Mouse (Mus musculus) olfactory bulb, adult 2 months (tissue): Measurements from ENCODE around the gene G530012D18Rik.
"Not testable (repeated sequence)": the region's sequence is repeated elsewhere in the genome, so short reads cannot be mapped to it uniquely, and the experiment has no call there.

ENCODE experiments used
- CTCF ChIP-seq: fragments of 200-500 bp; IDR thresholded peaks from 2 replicates; pipeline ENCODE4 v1.5.1; 2012; ENCODE audit warnings: low read depth, mild to moderate bottlenecking, low read length, moderate library complexity; ENCODE audit not compliant: insufficient read depth
- POLR2A ChIP-seq: fragments of 200-500 bp; IDR thresholded peaks from 2 replicates; pipeline ENCODE4 v1.6.1; 2012; ENCODE audit warnings: mild to moderate bottlenecking, low read depth, low read length, moderate library complexity; ENCODE audit not compliant: insufficient read depth

- TF ChIP-seq CTCF, POLR2A: not testable (repeated sequence)
These were observed 24.6 kb downstream of the G530012D18Rik start, which contains the start of gene Sp140 for GRCm38 (mm10) chr1:85600078-85600477.
